Mouse (Mus musculus): Measurements from ENCODE around the gene Thoc3.
"Not testable (repeated sequence)": the region's sequence is repeated elsewhere in the genome, so short reads cannot be mapped to it uniquely, and the experiment has no call there.

The Thoc3 gene

DNA sequence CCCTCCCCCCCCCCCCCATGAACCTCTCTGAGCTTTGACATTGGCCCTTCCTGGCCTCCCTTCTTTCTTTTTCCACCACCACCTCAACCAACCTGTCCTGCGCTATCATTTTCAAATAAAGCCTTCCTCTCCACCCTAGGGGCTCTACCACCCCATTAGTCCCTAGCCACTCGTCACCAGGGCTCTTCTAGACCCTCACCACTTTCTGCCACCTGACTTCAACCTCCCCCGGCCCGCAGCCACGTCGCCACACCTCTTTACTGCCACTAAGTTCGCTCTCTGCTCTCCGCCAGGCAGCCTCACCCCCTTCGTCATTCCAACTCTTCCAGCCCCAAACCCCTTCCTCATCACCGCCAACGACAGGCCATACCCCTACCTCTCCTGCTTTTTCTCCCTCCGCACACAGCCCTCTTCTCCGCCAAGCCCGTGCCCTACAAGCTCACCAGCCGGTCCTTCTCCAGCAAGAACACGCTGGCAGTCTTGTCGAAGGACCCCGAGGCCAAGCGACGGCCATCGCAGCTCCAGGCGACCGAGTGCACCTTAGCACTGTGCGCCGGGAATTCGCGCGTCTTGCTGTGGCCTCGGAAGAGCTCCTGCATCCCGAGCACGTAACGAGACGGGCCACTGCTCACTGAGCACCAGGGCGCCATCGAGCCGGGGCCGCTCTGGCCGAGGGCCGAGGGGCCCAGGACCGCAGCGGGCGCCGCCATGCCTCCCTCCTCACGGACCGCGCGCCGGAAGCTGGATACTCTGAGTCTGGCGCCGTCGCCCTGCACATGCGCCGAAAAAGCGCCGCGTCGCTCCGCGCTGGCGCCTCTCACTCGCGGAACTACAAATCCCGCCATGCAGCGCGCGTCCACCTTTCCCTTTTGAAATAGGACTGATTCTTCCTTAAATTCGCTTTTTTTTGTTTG is at the start of gene Thoc3:
Gene Thoc3 (minus strand): TSS at position 752 of the 914 bp plus-strand sequence.
- DNase-seq (ENCODE audit: low spot score), result peak; percentile 90

DNA sequence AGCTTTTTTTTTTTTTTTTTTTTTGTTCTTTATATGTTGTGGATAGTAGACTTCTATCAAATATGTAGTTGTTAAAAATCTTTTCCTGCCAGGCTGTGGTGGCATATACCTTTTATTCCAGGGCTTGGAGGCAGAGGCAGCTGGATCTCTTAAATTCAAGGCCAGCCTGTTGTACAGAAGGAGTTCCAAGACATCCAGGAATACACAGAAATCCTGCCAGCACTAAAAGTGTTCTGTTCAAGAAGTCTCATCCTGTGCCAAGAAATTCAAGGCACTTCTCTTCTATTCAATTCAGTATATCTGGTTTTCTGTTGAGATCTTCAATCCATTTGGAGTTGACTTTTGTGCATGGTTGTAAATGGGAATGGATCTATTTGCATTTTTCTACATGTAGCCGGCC is 37.3 kb upstream of the Thoc3 start:
- no peak for DNase-seq (ENCODE audit: low spot score)

DNA sequence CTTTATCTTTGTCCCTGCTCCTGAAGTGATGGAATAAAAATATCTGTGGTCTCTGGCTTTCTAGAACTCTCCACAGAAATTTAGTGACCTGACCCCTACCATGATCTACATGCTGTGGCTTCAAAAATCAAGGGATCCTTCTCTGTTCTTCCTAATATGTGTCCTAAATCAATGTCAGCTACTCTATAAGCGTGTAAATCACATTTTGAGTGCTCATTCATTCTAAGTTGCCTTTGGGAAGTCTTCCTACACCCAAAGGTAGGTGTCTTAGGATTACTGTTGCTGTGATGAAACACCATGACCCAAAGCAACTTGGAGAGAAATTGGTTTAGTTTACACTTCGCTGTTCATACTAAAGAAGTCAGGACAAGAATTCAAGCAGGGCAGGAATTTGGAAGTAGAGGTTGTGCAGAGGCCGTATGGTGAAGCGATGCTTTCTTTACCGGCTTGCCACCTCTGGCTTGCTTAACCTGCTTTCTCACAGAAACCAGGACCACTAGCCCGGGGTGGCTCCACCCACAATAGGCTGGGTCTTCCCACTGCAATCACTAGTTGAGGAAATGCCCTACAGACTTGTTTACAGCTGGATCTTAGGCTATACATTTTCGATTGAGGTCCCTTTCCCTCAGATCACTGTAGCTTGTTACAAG is 36.1 kb upstream of the Thoc3 start:
- no peak for DNase-seq (ENCODE audit: low spot score)

DNA sequence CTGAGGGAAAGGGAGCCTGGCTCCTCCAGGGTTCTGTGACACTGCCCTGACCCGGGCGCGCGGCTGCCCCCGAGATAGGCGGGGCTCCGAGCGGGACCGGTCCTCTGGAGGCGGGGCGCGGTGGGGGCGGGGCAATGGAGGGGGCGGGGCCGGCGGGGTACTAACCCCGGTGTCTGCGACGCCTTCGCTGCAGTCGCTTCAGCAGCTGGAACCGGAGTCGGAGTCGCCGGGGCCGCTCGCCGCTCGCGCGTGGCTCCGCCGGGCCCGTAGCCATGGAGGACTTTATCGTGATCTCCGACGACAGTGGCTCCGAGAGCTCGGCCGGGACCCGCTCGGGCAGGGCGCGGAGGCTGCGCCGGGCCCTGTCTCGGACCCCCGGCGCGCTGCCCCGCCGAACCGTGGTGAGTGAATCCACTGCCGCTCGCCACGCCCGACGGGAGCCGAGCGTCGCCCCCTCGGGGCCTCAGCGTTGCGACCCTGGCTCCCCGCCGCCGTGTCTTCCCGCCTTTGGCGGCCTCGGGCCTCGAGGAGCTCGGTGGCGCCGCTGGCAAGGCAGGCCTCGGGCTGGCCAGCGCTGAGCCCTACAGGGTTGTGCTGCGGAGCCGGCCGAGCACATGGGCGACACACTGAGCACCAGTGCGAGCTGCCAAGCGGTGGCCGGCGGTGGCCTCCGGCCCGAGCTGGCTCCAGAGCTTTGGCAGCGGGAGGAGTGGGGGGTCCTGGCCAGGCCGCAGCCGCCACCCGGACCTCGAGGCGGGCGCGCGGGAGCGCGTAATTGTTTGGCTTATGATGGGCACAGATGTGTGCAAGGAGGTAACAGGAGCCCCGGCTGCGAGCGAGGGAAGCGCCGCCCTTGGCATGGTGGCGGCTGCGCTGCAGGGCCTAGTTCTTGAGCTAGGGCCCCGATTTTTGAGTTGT is 35.2 kb upstream of the Thoc3 start, which contains the start of gene Simc1:
Gene Simc1 (plus strand): TSS at position 176 of the 918 bp plus-strand sequence.
- peak; percentile 87 for DNase-seq (ENCODE audit: low spot score)

DNA sequence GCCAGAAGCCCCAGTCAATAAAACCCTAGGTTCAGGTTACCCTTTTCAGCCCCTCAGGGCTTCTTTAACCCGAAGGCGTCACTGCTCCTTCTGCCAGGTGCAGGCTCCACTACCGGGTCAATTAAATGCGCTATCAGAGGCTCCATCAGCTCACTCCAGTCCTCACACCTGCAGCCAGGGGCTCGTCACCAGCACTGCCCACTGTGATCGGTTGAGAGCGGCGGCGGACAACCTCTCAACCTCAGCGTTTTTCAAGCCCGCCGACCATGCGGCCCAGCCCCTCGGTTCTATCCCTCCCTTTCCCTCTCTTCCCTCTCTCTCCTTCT is 34.6 kb upstream of the Thoc3 start:
- DNase-seq (ENCODE audit: low spot score), result no peak

DNA sequence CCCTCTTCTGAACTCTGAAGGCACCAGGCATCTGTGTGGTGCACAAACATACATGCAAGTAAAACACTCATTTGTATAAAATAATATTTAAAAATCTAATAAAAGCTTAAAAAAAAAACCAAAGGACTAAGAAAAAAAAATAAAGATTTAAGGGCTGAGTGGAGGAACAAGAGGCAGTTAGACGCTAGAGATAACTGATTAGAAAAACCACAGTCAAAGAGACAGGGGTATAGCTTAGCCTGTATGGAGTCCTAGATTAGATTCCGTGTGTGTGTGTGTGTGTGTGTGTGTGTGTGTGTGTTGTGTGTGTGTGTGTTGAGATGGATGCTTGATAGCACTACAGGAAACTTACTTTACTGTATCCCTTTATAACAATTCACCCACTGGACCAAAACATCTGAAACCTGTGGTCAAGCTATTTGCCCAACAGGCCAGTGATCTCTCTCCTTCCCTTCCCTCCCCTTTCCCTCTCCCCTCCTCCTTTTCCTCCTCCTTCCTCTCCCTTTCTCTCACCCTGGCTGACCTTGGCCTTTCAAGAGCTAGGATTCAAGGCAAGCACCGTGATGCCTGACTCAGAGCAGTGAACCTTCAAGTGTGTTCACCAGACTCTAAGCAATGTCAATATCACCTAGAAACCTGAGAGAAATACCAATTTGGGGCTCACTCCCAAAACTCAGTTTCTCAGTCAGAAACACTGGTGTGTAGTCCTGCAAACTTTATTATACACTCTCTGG is 33.5 kb upstream of the Thoc3 start:
- no peak for DNase-seq (ENCODE audit: low spot score)

DNA sequence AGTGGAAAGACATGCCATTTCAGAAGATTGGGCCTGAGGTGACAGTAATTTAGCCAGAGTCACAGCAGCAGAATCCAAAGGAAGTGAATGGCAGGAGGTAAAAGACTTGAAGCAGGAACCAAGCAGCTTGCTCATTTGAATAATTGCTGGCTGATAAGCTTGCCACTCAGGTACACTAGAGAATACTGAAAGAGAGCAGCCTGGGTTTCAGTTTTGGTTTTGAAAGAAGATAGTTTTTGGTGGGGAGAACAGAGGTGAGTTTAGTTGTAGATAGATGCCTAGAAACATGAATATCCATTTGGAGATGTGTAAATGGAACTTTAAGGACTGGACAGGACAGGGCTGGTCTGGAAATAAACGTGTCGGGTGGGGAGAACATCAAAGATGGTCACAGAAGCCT is 32.7 kb upstream of the Thoc3 start:
- no peak for DNase-seq (ENCODE audit: low spot score)

DNA sequence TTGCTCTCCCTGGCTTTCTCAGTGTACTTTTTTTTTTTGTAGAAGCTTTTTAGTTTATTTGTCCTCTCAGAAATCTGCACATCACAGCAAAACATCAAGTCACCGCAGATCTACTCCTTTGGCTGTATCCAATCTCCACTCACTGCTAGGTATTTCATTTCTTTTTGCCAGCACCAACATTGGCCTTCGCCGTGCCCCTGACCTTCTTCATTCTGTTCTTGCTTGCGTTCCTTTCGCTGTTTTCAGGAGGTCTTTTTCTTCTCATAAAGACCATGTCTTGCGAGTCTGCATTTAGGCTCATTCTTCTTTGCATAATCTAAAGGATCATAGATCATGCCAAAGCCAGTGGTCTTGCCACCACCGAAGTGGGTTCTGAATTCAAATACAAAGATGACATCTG is 30.9 kb upstream of the Thoc3 start:
- not testable (repeated sequence) for DNase-seq (ENCODE audit: low spot score)

DNA sequence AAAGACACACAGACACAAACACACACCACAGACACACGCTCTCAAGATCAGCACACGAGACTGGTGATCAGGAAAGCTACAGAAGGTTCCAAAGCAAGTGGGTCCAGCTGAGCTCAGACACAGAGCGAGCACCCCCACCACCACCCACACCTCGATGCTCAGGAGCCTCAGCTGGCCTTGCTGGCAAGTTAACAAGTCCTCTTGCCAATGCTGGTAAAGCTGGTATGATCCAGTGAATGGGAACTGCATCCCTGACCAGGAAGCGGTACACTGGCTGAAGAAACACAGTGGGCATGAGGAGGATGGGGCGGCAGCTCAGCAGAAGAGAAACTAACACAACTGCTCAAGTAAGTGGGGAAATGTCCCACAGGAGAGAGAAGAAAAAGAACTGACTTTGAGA is 22.7 kb upstream of the Thoc3 start:
- DNase-seq (ENCODE audit: low spot score), result no peak

DNA sequence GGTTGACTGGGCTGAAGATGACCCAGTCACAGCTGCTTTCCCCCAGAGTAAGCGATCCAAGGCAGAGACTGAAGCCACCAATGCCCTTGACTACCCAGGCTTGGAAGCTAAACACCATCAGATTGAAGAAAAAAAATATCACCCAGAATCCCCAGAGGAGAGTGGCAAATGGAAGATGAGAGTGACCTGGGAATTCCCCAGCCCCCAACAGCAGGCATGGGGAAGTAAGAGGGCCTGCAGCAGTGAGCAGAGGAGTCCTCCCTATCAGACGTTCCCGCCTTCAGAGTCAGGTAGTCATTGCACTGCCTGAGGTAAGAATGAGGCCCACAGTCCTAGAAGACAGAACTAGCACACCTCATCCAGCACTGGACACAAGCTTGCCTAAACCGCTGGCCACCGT is 21.8 kb upstream of the Thoc3 start:
- DNase-seq (ENCODE audit: low spot score), result no peak

DNA sequence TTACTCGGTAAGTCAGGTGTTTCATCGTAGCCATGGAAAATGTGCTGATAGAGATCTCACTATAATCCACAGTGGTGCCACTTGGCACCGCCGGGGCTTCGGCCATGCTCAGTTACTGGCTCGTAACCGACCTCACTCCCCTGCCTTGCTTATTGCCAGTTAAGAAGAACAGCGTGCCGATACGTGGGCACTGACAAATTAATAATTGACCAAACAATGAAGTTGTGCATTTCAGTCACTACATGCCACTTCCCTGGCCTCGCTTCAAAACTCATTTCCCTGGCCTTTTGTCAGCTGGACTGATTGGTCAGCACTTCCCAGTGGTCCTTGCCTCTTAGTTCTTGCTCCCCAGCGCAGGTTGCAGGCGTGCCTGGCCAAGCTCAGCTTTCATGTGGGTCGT is 12.8 kb upstream of the Thoc3 start:
- DNase-seq (ENCODE audit: low spot score), result no peak

DNA sequence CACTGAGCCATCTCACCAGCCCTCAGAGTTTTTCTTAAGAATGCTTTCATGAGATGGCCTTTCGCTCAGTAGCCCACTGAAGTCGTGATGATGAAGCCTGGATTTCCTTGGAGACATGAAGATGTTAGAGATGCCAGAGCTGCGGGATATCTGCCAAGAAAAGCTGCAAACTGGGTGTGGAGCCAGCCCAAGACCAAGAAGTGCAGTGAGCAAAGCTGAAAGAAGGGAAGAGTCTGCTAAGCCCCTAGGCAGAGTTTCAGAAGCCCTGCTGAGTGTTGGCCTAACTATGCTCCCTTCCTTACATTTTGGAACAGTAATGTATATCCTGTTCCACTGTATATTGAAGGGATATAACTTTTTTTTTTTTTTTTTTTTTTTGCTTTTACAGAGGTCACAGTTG is 10.6 kb upstream of the Thoc3 start:
- no peak for DNase-seq (ENCODE audit: low spot score)

DNA sequence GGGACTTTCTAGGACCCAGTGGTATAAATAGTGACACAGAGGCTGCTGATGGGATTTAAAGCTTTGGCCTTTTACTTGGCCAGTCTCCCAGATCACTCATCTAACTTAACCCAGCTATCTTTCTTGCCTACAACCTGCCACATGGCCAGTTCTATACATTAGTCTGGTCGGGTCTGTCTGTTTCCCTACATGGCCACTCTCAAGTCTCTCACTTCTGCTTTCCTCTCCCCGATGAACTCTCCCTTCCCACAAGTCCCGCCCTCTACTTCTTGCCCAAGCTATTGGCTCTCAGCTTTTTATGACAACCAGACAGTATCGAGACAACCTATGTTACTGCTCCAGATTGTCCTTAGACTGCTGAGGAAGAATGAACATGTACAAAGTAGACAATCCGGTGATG is 7.1 kb upstream of the Thoc3 start:
- DNase-seq (ENCODE audit: low spot score), result no peak

DNA sequence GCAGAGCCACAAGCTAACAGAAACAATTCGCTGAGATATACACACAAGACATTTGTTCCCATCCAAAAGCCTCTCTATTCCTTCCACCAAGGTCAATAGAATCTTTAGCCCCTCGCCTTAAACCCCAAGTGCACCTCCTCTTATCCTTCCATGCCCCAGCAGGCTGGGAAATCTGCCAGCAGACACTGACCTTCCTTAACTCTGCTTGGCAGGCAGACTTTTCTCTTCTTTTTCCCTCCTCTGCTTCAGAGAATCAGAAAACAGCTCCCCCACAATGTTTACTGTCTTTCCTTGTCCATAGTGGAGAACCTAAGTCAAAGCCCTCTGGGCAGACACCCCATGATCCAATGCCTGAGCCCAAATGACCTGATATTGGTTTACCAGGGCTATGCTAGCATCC is 6.3 kb upstream of the Thoc3 start:
- no peak for DNase-seq (ENCODE audit: low spot score)

DNA sequence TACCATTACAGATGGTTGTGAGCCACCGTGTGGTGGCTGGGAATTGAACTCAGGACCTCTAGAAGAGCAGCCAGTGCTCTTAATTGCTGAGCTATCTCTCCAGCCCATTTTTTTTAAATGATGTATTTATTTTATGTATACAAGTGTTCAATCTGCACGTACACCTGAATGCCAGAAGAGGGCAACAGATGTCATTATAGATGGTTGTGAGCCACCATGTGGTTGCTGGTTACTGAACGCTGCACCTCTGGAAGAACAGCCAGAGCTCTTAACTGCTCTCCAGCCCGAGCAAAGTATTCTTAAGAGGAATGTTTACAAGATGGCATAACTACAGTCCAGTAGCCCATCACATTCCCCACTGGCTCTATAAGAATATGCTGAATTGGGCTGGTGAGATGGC is 3.3 kb upstream of the Thoc3 start:
- DNase-seq (ENCODE audit: low spot score), result no peak

DNA sequence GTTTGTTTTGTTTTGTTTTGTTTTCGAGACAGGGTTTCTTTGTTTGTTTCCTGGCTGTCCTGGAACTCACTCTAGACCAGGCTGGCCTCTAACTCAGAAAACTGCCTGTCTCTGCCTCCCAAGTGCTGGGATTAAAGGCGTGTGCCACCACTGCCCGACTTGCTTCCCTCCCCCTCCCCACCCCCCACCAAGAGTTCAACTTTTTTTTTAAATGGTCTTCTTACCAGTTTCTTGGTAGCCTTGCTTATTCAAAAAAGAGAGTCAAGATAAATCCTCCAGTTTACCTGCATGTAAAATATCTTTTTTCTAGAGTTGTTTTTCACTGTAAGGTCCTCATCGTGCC is 334 bp upstream of the Thoc3 start:
- DNase-seq (ENCODE audit: low spot score), result no peak

DNA sequence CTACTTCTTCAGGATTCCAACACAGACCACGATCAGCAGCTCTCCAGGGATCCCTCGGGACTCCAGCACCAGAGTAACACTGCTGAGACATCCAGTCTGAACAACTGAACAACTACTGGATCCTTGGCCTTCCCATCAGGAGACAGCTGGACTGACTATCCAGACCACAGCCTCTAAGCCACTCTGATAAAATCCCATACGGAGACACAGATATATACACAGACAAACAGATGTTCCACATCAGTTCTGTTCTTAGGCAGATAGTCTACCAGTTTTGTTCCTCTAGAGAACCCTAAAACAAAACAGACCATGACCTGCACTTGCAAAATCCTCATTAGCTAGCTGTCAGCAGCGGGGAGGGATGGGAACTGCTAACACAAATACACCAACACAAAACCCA is 9.4 kb downstream of the Thoc3 start:
- no peak for DNase-seq (ENCODE audit: low spot score)

DNA sequence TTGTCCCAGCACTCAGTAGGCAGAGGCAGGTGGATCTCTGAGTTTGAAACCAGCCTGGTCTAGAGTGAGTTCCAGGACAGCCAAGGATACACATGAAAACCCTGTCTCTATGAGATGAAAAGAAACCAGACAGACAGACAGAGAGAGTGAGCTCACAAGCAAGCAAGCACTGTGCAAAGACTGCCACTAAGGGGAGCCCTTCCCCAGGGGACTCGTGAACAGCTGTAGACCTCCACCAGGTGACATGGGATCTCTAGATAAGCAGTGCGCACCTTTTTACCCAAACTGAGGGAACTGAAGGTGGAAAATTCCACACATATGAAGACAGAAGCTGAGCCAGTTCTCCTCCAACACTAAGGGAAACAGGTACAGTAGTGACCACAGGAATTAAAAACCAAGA is 11.6 kb downstream of the Thoc3 start:
- DNase-seq (ENCODE audit: low spot score), result no peak

DNA sequence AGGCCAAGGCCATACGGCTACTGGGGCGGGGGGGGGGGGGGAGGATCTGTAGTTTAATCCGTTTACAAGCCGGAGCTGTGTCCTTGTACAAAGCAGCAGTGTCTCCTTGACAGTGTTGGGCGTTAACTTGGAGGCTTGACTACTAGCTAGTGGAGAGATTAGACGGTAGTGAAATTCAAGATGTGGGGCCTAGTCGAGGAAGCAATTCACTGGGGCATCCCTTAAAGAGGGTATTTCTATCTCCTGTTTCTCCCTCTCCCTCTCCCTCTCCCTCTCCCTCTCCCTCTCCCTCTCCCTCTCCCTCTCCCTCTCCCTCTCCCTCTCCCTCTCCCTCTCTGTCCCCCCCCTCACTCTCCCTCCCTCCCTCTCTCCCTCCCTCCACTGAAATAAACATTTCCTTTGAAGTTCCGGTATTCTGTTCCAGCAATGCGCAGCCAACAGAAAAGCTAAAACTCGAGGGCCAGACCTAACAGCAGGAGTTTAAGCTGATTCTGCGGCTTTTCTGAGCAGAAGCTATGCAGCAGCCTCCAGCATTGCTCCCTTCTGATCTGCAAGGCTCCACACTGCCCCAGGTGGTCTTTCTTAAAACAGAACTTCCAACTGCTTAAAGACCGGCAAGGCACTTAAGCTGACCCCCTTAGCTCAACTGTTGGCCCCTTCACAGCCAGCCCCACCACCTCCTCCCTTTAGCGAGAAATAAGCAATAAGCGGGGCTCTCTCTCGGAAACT is 21.0 kb downstream of the Thoc3 start:
- DNase-seq (ENCODE audit: low spot score), result no peak

DNA sequence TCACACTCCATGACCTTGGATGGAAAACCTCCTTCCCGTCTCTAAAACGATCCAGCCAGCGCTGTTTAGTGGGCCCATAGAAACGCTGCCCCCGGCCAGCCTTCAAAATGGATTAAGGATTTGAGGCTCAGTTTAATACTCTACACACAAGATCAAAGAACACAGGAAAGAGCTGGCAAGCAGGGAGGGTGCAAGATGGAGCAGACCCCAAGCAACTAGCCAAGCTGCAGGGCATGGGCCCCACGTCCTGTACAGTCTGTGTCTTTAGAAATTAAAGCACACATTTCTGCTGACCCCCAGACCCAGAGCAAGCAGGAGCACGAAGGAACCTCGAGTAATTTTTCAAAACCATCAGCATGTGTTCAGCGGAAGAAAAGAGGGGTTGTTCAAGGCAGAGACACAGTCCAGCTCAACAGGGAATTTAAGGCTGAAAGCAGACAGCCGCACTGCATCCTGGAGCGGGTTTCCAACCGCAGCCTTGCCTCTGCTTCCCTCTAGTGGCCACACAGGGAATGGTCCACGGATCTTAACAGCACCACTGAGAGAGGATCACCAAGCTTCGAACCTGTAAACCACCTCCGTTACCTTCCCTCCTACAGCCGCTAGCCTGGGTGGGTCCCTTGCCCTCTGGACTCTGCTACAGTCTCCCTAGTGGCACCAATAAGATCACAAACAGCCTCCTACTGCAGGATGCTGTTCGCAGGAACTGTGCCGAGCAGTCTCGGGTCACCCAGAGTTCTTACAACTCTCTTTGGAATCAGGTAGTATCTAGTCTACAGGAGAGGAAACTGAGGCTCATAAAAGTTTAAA is 21.8 kb downstream of the Thoc3 start:
- DNase-seq (ENCODE audit: low spot score), result peak; percentile 69
